Mouse (Mus musculus): ENCODE results near the gene Gm42906.

Gm42906 gene

DNA sequence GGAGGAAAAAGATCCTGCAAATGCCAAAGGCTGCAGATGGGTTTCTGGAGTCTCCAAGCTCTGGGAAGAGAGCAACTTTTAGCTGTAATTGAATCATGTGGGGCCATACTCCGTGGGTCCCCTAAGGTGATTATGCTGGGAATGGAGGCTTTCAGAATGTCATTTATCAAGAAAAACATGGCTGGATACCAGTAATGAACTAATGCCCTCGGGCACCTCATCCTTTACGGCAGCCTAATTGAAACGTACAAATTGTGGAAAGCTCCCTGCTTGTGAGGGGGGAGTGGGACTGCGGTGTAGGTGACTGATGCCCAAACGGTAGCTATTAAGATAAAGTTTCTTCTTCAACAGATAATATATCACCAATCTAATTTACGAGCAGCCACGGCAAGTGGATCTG is 278.5 kb downstream of the Gm42906 start:
- DNase-seq (ENCODE audit: low spot score in 2 of 2) = no peak

DNA sequence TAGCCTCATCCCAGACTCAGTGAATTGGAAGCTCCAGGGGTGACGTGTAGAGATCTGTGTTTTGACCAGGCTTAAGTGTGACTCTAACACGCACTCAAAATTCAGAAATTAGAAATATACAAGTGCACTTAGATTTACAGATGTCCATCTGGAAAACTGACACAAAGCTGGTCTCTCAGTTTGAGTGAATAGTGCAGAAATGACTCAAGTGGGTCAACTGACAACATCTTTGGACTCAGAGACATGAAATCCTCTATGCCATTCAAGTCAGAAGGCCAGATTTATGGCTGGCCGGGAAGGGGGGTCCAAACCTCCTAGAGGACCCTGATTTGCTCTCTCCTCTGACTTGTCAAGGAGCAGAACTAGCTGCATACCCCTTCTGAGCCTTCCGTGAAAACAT is 279.9 kb downstream of the Gm42906 start:
- DNase-seq (ENCODE audit: low spot score in 2 of 2) = no peak

DNA sequence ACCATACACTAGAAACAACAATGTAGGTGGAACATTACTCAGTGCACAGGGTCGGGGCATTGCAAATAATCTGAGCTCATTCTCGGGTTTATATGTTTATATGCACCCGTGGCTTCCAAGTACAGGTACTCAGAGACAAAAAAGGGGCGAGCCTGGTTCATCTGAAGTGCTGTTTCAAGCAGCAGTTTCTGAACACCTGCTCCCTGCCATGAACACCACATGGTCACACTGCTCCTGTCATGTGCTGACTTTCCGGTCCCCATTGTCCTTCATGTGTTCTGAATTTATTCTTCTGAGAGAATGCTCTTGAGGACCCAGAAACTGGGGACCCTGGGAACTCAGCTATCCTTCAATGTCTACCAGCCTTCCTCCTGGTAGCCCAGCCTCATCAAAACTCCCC is 282.2 kb downstream of the Gm42906 start:
- no peak for DNase-seq (ENCODE audit: low spot score in 2 of 2)

DNA sequence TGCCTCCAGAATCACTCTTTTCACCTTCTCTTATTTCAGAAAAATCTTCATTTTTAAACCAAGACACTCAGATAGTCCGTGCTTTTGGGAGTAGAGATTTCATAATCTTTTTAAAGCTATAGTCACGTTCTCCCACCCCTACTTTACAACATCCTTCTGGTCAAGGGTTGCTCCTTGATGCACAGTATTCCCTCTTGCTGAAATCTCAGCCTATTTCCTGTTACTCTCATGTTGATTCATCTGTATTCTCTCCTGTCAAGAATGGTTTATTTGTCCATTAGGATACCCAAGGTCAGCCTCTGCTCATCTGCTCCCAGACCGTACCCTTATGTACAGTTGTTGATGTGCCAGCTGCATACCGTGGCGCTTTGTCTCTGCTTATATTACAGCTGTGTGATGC is 284.0 kb downstream of the Gm42906 start:
- DNase-seq (ENCODE audit: low spot score in 2 of 2) = no peak

DNA sequence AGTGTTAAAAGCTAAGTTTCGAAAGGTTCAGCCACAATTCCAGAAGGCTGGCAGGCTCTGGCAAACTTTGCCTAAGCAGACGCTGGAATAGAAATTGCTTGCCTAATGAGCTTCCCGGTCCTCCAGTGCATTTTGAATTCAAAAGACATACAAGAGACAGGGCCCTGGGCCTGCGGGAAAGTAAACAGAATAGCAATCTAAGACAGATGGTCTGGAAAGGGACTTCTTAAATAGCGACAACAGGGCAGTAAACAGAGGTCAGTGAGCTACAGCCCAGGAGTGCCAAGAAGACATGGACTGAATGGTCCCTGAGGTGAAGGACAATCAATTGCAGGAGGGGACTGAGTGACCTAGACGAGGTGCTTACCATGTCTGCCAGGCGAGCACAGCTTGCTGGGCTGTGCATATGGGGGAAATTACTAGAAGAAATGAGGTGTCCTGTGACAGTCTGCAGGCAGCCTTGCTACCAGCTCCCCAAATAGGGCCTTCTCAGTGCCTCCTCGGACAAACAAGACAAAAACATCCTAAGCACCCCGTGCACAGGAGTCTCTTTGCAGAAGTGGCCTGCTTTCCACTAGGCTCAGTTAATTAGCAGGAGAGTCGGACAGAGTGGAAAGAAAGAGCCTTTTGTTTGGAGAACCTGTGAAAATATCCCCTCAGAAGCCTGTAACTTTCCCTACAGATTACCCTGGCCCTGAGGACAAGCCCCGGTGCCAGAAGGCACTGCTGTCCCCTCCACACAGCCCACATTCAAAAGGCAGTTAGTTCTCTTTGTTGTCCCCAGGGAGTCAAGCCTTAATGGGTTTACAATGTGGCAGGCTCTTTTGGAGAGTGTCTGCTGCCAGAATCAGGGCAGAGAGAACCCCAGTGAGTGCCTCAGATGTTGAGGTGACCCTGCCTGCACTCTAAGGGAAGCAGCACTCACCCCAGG is 285.0 kb downstream of the Gm42906 start:
- DNase-seq (ENCODE audit: low spot score in 2 of 2) = no peak

DNA sequence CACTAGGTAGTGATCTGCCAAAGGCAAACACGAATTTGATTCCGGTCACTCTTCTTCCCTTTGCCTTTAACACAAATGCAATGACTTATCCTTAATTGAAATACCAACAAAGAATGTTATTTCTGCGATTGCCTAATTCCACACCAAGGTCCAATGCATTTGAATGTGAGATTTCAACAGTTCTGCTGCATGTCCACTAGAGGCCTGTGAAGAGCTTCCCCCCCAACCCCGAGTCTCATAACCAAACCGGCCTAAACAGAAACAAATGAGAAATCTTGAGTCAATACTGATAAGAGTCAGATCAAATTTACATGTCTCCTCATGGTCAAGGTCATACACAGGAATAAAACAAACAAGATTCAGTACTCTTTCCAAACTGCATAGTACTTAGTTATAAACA is 285.7 kb downstream of the Gm42906 start:
- no peak for DNase-seq (ENCODE audit: low spot score in 2 of 2)

DNA sequence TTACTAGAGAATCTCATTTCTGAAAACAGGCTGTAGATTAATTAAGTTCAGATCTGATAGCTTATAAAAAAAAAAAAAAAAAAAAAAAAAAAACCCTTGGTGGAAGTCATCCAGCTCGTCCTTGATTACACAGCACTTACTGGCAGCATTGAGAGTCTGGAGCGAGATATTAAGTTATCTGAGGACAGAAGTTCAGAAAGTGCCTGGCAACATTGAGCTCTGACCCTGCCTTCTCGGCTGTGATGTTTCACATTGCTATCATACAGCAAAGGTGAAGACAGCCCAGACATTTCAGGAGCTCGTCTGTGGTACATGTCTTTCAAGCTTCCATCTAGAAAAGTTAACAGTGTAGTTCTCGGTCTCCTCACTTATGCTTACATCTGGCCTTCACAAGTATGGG is 290.1 kb downstream of the Gm42906 start:
- no peak for DNase-seq (ENCODE audit: low spot score in 2 of 2)

DNA sequence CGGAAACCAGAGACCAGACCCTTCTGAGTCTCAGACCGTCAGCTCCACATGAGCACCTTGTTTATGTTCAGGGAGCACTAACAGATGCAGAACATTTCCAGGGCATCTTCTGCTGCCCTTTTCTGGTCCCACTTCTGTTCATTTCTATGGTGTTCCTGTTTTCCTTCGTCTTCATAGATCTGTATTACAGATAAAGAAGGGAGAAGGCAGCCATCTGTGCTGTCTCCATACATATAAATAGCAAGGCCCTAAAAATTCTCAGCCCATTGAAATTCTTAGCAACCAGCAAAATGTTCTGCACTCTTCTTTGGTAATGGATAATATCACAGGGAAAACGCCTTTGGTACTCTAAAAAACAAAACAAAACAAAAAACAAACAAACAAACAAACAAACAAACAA is 290.7 kb downstream of the Gm42906 start:
- DNase-seq (ENCODE audit: low spot score in 2 of 2) = no peak

DNA sequence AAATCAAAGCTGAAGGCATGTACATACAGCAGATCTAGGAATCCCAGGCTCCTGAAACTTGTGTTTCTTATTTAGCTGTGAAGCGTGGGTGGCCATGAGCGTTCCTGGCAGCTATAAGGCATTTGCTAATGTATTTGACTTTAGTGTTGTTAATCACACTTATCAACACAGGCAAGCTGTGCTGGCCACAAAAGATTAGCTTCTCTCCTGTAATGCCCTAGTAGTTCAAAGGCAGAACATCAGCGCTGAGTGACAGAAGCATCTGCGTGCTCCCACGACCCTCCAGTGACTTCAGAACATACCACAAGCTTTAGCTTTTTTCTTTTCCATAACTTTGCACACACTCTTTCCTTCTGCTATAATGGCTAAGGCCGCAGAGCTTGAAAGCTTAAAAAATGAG is 292.0 kb downstream of the Gm42906 start:
- no peak for DNase-seq (ENCODE audit: low spot score in 2 of 2)

DNA sequence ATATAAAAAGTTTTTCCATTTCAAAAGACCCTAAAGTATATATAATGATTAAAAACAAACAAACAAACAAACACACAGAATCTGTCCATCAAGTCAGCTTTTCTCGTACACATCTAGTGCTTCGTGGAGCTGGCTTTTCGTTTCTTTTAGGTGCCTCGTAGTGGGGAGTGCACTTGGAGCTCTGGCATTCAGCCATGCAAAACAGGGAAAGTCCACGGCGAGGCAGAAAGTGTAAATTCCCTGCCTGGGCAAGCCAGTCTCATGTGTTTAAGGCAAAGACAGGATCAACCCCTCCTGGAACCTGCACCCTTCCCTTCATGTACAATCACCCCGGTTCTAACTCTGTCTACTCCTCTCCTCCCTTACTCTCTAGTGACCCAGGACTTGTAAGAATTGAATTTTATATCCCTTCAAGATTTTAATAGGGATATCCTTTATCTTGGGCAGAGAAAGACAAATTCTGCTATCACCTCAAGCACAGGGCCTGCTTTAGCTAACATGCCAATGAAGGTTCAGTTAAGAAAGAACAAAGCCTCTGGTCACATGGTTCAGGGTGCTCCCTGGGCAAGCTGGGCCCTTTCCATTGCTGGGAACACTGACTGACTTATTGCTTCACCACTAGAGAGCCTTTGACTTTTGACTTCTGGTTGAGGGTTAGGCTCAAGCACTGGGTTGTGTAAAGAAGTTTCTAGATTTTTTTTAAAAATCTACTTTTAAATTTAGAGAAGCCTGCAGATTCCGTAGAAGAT is 292.7 kb downstream of the Gm42906 start:
- DNase-seq (ENCODE audit: low spot score in 2 of 2) = no peak

DNA sequence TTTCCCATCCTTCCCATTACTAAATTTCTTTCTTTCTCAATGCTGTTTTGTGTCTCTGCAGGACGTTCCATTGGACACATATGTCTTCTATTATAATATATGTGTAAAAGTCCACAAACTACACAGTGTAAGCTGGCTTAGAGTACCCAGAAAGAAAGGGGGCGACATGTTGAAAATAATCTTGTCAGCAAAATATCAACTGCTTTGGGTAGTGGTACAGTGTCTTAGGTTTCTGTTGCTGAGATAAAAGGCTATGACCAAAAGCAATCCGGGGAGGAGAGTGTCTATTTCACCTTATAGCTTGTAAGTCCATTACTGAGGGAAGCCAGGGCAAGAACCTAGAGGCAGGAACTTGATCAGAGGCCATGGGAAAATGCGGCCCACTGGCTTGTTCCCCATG is 293.8 kb downstream of the Gm42906 start:
- no peak for DNase-seq (ENCODE audit: low spot score in 2 of 2)

DNA sequence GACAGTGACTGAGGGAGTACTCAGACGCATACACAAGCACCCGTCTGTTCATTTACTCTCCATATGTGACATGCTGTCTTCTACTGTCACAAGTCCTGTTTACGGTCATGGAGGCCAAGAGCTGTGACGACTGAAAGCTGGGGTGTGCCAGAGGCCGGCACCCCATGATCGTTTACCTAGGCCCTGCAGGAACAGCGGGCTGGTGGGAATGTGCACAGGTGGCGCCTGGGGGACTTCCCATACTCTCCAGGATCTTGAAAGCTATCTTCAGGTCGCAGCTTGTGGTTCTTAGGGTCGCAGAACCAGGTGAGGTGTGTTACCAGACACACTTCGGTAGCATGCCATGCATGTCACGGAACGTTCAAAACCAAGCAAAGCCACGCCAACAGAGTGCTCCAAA is 294.2 kb downstream of the Gm42906 start:
- DNase-seq (ENCODE audit: low spot score in 2 of 2) = no peak

DNA sequence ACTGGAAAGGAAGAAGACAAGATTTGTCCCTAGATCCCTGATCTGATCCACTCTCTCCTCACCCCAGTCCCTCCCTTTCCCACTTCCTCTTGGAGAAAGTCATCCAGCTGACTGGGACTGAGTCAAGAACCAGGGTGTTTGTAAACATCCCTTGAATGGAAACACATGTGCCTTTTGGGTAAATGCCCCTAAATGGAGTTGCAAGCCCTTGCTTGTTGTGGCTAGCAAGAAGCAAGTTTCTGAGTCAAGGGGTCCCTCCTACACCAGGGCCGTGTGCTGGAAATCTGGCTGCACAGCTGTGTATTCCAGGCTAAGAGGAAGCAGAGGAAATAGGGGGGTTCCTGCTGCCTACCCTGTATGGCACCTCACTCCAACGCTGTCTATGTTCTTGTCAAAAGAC is 298.2 kb downstream of the Gm42906 start:
- DNase-seq (ENCODE audit: low spot score in 2 of 2) = no peak

DNA sequence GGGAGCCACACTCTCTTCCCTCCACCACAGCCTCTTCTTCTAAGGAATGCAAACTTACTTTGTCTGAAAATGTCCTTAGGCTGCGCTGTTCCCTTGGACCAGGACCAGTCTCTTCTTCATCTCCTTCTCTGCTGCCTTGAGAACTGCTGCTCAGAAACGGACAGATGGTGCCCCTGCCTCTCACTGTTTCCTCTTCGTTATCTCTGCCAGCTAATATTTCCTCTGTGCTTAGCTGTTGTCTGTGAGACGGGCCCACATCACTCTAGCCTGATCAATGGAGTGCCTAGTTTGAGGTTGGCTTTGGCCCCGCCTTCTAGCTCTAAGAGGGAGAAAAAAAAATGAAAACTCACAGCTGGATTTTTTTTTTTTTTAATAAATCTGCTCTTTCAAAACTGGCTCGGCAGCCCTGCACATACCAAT is 300.7 kb downstream of the Gm42906 start:
- DNase-seq (ENCODE audit: low spot score in 2 of 2) = no peak

DNA sequence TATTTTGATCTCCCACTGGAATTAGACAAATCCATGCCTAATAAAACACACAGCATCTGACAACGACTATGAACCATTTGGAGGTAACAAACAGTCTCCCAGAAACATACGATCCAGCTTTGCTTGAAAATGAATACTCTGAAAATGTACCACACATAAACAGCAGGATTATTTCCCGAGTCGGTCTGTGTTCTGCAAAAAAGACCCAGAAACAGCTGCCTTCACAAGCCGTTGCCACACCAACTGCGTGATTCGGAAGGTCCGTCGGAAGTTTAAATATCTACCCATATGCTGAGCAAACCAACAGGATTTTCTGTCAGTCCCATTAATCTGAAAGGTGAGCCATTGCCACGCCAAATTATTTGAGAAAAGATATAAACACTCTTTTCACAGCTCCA is 301.4 kb downstream of the Gm42906 start:
- no peak for DNase-seq (ENCODE audit: low spot score in 2 of 2)

DNA sequence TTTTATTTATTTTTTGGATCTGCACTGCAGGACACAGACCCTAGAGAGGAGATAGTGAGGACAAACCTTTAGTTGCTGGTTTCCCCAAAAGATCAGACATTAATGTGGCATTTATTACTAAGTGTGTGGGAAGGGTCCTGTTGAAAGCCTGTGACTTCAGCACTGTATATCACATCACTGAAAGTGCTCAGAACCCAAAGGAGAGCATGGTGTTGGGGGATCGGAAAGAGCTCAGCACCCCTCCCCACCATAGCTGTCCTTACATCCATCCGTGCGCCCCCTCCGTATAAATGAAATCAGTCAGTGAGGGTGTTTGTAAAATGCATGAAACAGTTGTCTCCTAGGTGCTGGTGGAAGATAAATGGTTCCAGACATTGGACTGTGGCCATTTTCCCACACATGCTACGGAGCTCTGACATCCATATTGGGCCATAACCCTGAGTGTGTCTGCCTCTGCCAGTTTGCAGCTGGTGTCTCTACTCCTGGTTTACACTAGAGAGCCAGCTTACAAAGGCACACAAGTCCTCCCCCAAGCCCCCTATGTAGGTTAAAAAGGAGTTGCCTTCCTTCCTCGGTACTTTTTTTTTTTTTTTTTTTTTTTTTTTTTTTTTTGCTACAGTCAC is 301.9 kb downstream of the Gm42906 start:
- no peak for DNase-seq (ENCODE audit: low spot score in 2 of 2)

DNA sequence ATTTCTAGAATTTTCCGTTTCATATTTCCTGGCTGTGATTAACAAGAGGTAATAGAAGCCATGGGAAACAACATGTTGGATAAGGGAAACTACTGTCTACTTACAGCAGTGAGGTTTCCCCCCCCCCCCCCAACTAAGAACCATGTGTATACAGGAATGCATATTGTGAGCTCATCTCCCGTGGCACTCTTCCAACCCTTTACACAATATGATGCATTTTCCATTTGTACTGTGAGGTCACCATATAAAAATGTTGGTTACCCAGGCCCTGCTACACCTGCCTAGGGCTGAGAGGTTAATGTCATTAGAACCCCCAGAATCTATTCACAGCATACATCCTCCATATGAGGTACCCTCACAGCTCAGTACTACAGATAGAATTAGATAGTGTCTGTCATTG is 310.1 kb downstream of the Gm42906 start:
- DNase-seq (ENCODE audit: low spot score in 2 of 2) = no peak

DNA sequence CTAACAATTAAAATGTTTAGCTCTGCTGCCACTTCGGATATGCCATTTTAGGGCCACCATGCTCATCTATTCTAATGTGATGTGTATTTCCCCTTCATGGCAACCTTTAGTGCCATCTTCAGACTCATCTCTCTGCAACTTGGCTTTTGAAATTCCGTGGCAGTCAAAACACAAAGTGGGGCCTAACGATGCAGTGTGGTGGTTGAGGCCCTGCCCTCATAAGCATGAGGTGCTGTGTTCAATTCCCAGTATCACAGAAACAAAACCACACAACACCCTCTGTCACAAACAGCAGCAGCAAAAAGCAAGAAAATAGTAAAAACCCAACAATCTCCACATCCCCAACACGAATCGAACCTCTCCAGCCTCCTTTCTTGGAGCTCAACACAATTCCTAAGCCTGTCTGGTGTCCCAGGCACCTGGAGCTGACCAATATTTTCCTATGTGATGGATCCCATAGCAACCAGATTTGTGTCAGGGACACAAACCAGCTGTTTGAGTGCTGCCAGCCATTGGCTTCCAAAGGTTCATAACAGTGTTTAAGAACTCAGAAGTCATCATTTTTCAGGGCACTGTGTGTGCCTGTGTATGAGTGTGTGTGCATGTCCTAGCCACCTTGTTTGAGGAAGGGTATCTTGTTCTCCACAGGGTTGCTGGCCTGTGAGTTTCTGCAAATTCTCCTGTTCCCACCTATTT is 311.6 kb downstream of the Gm42906 start:
- DNase-seq (ENCODE audit: low spot score in 2 of 2) = no peak

DNA sequence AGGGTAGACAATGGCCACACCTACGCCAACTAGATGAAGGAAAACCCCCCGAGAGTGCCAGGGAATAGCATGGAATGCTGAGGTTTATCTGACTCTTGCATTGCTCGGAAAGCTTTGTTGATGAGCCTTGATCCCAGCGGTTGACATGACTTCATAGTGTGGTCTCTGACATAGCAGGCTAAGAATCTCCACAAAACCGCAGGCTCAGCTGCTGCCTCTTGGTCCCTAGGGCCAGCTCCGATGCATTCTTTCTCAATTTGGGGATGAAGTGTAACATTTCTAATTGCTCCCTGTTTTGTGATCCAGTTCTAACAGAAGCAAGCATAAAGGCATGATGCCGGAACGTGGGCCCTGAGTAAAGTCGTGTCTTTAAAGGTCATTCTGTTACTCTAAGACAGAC is 315.2 kb downstream of the Gm42906 start:
- DNase-seq (ENCODE audit: low spot score in 2 of 2) = no peak

DNA sequence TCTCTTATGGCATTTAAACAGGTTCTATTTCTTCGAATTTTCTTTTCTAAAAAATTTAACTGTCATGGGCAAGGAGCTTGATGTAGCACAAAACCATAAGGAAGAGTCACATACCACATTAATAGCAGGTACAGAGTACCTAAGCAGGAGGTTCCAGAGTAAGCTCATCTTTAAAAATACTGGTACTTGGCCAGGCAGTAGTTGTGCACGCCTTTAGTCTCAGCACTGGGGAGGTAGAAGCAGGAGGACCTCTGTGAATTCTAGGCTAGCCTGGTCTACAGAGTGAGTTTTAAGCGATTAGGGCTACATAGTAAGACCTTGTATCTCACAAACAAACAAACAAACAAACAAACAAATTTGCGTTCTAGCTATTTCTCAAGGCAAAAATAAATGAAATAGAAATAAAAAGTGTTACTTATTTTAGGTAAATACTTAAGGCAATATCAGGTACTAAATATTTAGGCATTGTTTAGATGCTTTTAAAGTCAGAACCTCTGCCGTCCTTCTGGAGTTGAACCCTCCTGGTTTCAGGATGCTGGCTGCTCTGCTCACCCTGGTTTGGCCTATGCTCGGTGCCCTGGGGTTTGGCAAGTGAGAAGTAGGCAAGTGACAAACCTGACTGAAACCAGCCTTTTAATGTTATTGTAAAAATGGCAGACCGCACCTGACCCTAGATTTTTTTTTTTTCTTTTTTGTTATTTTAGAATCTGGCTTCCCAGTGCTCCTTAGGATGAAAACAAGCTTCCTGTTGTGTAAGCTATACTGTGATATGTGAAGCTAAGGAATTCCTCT is 316.7 kb downstream of the Gm42906 start:
- DNase-seq (ENCODE audit: low spot score in 2 of 2) = no peak

DNA sequence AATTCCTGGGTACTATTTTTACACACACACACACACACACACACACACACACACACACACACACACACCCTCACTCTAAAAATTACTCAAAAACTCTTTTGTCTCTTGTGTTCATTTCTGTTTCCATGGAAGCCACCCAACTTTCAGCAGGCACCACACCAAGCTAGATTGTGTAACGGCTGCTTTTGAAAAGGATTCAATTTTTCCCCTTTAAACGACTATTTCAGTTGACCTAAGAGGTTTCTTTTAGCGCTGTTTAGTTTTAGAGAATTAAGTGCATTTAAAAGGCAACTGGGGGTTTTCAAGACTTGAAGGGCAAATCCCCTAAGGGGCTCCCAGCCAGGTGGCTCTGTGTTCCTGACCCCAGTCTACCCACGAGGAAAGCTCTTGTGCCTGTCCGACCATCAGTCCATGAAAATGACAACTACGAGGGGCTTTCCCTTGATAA is 317.5 kb downstream of the Gm42906 start:
- no peak for DNase-seq (ENCODE audit: low spot score in 2 of 2)

Data from spleen, postnatal 10 days (tissue).